Mouse (Mus musculus) bone marrow, adult 2 months (tissue): ENCODE results near the gene Patj.

Experiments used
- CTCF ChIP-seq: fragments of 200-500 bp; IDR thresholded peaks from 2 replicates; pipeline ENCODE4 v1.5.1; 2011; ENCODE audit warnings: low read length, control low read depth; ENCODE audit not compliant: control insufficient read depth, insufficient read depth
- POLR2A ChIP-seq: fragments of 200-500 bp; IDR thresholded peaks from 2 replicates; pipeline ENCODE4 v1.6.1; 2011; ENCODE audit warnings: low read depth, mild to moderate bottlenecking, control low read depth, low read length, borderline replicate concordance; ENCODE audit not compliant: control insufficient read depth

GRCm38 (mm10) chr4:98560196-98560830, 164.7 kb downstream of the Patj start:
- TF ChIP-seq POLR2A (no peak), CTCF (no peak)
